Mouse (Mus musculus) liver, embryonic 15.5 days (tissue): ENCODE measurements around the gene Tlr2. TPM values are rescaled to one million over a fixed set of nuclear protein-coding genes. Genes with fewer than 3 reads are reported as not detected.

Source experiments
- ATAC-seq: fragments of 200-750 bp; cut with Nextera tagmentation; 2 replicates; pipeline ENCODE4 v1.8.0; 2017; ENCODE audit warnings: moderate number of reproducible peaks, mild to moderate bottlenecking, moderate library complexity; ENCODE audit not compliant: insufficient read depth
- H3K27ac ChIP-seq: fragments of 300-500 bp; sonication (generic); replicated peaks from 2 replicates; pipeline ENCODE4 v1.5.1; 2015; ENCODE audit warnings: mild to moderate bottlenecking, inconsistent platforms
- H3K27me3 ChIP-seq: fragments of 300-500 bp; sonication (generic); 2 replicates; pipeline ENCODE4 v1.6.1; 2015; ENCODE audit warnings: mild to moderate bottlenecking, inconsistent platforms
- H3K36me3 ChIP-seq: fragments of 300-500 bp; sonication (generic); replicated peaks from 2 replicates; pipeline ENCODE4 v1.6.1; 2015; ENCODE audit warnings: moderate library complexity, mild to moderate bottlenecking, inconsistent platforms
- H3K4me1 ChIP-seq: fragments of 300-500 bp; sonication (generic); replicated peaks from 2 replicates; pipeline ENCODE4 v1.6.1; 2015; ENCODE audit warnings: inconsistent platforms
- H3K4me2 ChIP-seq: fragments of 300-500 bp; sonication (generic); 2 replicates; pipeline ENCODE4 v1.6.1; 2015; ENCODE audit warnings: moderate library complexity, mild to moderate bottlenecking, inconsistent platforms
- H3K4me3 ChIP-seq: fragments of 300-500 bp; sonication (generic); replicated peaks from 2 replicates; pipeline ENCODE4 v1.5.1; 2015; ENCODE audit warnings: mild to moderate bottlenecking, inconsistent platforms
- H3K9ac ChIP-seq: fragments of 300-500 bp; sonication (generic); 2 replicates; pipeline ENCODE4 v1.6.1; 2015; ENCODE audit warnings: moderate library complexity, mild to moderate bottlenecking, inconsistent platforms
- H3K9me3 ChIP-seq: fragments of 300-500 bp; sonication (generic); replicated peaks from 2 replicates; pipeline ENCODE4 v1.6.1; 2016; ENCODE audit warnings: inconsistent platforms
- WGBS: fragments of 180-500 bp; shearing (Covaris S2); methylation state at CpG from one replicate; pipeline ENCODE4 v1.1.7; 2015; ENCODE audit warnings: mixed read lengths; ENCODE audit not compliant: insufficient replicate concordance; 5-methylcytosine and 5-hydroxymethylcytosine counted together
- polyA plus RNA-seq: library from polyadenylated mRNA; unstranded; fragments of >200 nt; fragmentation: Nextera tagmentation; extraction: Ambion mirVana; gene quantifications from 2 replicates; pipeline ENCODE4 v1.2.1, GENCODE M21; 2015

Tlr2 gene
- polyA plus RNA-seq, 1 experiment from 2014 or later: 3.0 TPM

- H3K36me3 ChIP-seq: no peaks in the 10 kb centered on the region
- no peak overlapping the region for H3K27ac ChIP-seq
- WGBS: 2% methylated on average over 44 of the region's 44 CpGs
- H3K9me3 ChIP-seq: no peaks in the 10 kb centered on the region
- H3K9ac ChIP-seq: no peak overlapping the region
- H3K4me2 ChIP-seq: peak overlapping the region; percentile 67
- peaks cover 38% of the 10 kb centered on the region for H3K27me3 ChIP-seq
- H3K4me3 ChIP-seq: peak overlapping the region; percentile 51
- peaks cover 5% of the 10 kb centered on the region; the same call in 1 of the 2 replicates for H3K4me1 ChIP-seq
- no peak for ATAC-seq
These were observed 51.7 kb downstream of the Tlr2 start for GRCm38 (mm10) chr3:83789651-83790451.

GRCm38 (mm10) chr3:83787776-83788305 is 53.7 kb downstream of the Tlr2 start:
- no peak overlapping the region for H3K27ac ChIP-seq
- H3K9me3 ChIP-seq: no peaks in the 10 kb centered on the region
- WGBS: 66% methylated on average over 7 of the region's 7 CpGs
- no peak overlapping the region for H3K4me2 ChIP-seq
- H3K4me3 ChIP-seq: no peak overlapping the region
- no peak for ATAC-seq
- no peaks in the 10 kb centered on the region for H3K36me3 ChIP-seq
- H3K4me1 ChIP-seq: peaks cover 5% of the 10 kb centered on the region; the same call in 1 of the 2 replicates
- no peak overlapping the region for H3K9ac ChIP-seq
- peaks cover 38% of the 10 kb centered on the region for H3K27me3 ChIP-seq

- no peak overlapping the region for H3K9ac ChIP-seq
- peaks cover 5% of the 10 kb centered on the region; the same call in 1 of the 2 replicates for H3K4me1 ChIP-seq
- WGBS: 45% methylated on average over 2 of the region's 2 CpGs
- ATAC-seq: no peak
- no peaks in the 10 kb centered on the region for H3K9me3 ChIP-seq
- peaks cover 38% of the 10 kb centered on the region for H3K27me3 ChIP-seq
- H3K36me3 ChIP-seq: no peaks in the 10 kb centered on the region
- H3K27ac ChIP-seq: no peak overlapping the region
- no peak overlapping the region for H3K4me3 ChIP-seq
- H3K4me2 ChIP-seq: no peak overlapping the region
These were observed 54.5 kb downstream of the Tlr2 start for GRCm38 (mm10) chr3:83787086-83787485.

Other genes with a start within 250 kb of the Tlr2 start
- 2.4 and 4.1 TPM in 2 replicates for gene Sfrp2, start 75.4 kb downstream of the Tlr2 start, polyA plus RNA-seq
- gene Tmem131l, start 198.4 kb upstream of the Tlr2 start, polyA plus RNA-seq: 28.0 and 29.7 TPM in 2 replicates